ENCODE assay signal across 17 mouse cellular contexts in the genomic region with DNA sequence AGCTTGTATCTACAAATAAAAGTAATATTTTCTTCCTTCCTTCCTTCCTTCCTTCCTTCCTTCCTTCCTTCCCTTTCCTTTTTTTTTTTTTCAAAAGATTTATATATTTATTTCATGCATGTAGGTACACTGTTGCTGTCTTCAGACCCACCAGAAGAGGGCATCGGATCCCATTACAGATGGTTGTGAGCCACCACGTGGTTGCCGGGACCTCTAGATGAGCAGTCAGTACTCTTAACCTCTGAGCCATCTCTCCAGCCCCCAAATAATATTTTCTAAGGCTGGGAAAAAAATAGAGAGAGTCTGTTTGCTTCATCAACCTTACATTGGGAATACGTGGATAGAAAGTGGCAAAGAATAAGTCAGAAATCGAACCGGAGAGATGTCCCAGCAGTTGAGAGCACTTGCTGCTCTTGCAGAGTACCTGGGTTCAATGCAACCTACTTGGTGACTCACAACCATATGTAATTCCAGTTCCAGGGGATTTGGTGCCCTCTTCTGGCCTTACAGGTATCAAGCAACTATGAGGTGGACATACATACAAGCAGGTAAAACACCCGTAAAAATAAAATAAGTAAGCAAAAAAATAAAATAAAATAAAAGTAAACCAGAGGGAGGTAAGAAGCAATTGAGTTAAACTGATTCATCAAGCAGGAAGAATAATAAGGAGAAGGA. TPM values are rescaled to one million over a fixed set of nuclear protein-coding genes. Genes with fewer than 3 reads are reported as not detected.
A peak's percentile ranks its signal among the peaks of the same experiment; 100 is the strongest.
DNase-seq lines count a peak whose midpoint lies in the region; ATAC-seq and TF ChIP-seq lines count a peak whose summit lies in the region.
"Had no signal": no experiment of that assay in that cellular context is flagged by ENCODE, and none has a peak within 500 bp of the region (broad histone marks: within the 10 kb centered on the region; RNA-seq: fewer than 3 reads in every experiment).

No protein-coding gene starts in this region.

- 81% methylated on average over 7 of the region's 7 CpGs for WGBS in heart, adult 2 months

- no peaks in the 10 kb centered on the region for H3K79me2 ChIP-seq in heart, adult 2 months (replicated peaks; ENCODE audit: control insufficient read depth, insufficient read depth, low read length)
- no peaks in the 10 kb centered on the region for H3K79me2 ChIP-seq in MEL (ENCODE audit: control insufficient read depth, insufficient read depth, low read length, poor library complexity)

- 0 out of 2 replicates have a peak, but pooled peaks have one; percentile 10 for TF ChIP-seq CTCF in heart, adult 2 months (IDR thresholded peaks at IDR 0.05)
- peak; percentile 30 to 58 (median 32) for TF ChIP-seq CTCF in MEL (IDR thresholded peaks at IDR 0.05 in 2 of 3, conservative IDR thresholded peaks at IDR 0.05 in 1 of 3; ENCODE audit: control insufficient read depth in 1 of 3, insufficient read depth in 1 of 3, low read depth in 2 of 3, low read length in 3 of 3, poor library complexity in 1 of 3, severe bottlenecking in 1 of 3)

- no peak for DNase-seq in heart, adult 2 months
- no peak for DNase-seq in heart, postnatal 14 days
- peak; percentile 35 for DNase-seq in 3T3-L1 (ENCODE audit: low read depth, low spot score)
- DNase-seq in MEL (ENCODE audit: low read depth, low spot score): peak; percentile 71
- no peak for DNase-seq in layer of hippocampus, postnatal 10 days (ENCODE audit: low spot score in 2 of 2)
- no peak for DNase-seq in adrenal gland, adult 2 months
- DNase-seq in natural killer cell, adult 2 months (ENCODE audit: low spot score in 2 of 2): no peak
- DNase-seq: cerebellum, adult 9-11 months; gastrocnemius, postnatal 14 days; lung, adult 18-20 months had no signal

- no peak overlapping the region for H3K9ac ChIP-seq in heart, adult 2 months (ENCODE audit: low read depth, low read length)
- H3K9ac ChIP-seq in MEL (ENCODE audit: control insufficient read depth, low read depth, low read length, poor library complexity, severe bottlenecking): no peak overlapping the region
- H3K9ac ChIP-seq: heart, embryonic 13.5 days; hindbrain, embryonic 12.5 days had no signal

- no peak overlapping the region for H3K27ac ChIP-seq in heart, adult 2 months
- H3K27ac ChIP-seq in MEL (ENCODE audit: control insufficient read depth, low read depth, low read length): no peak overlapping the region
- H3K27ac ChIP-seq: heart, embryonic 13.5 days; hindbrain, embryonic 12.5 days; limb, embryonic 10.5 days had no signal

- intact Hi-C loops in heart, adult 2 months (cut with DNase I): no loop called here
- intact Hi-C loops in heart, postnatal 14 days (cut with DNase I): no loop called here

- TF ChIP-seq EP300 in heart, adult 2 months (IDR thresholded peaks at IDR 0.05; ENCODE audit: insufficient read depth, low read depth, low read length): no peak
- no peak for TF ChIP-seq EP300 in MEL (IDR thresholded peaks at IDR 0.05; ENCODE audit: low read depth in 1 of 2, low read length in 2 of 2)

- no peaks in the 10 kb centered on the region for H3K9me3 ChIP-seq in MEL (replicated peaks; ENCODE audit: insufficient read depth, low read length)
- H3K9me3 ChIP-seq: hindbrain, embryonic 12.5 days; limb, embryonic 10.5 days; megakaryocyte, embryonic 14.5 days had no signal

- no peak for TF ChIP-seq POLR2A in heart, adult 2 months (IDR thresholded peaks at IDR 0.05; ENCODE audit: insufficient read depth, low read depth, low read length)
- TF ChIP-seq POLR2A in MEL (IDR thresholded peaks at IDR 0.05; ENCODE audit: control insufficient read depth in 1 of 2, insufficient read depth in 1 of 2, low read depth in 1 of 2, low read length in 2 of 2, poor library complexity in 1 of 2): no peak

- H3K27me3 ChIP-seq in heart, adult 2 months (ENCODE audit: control insufficient read depth, insufficient read depth, low read length): no peaks in the 10 kb centered on the region
- no peaks in the 10 kb centered on the region; a peak in 1 of 4 replicates for H3K27me3 ChIP-seq in MEL (ENCODE audit: control insufficient read depth in 1 of 2, insufficient read depth in 2 of 2, low read length in 2 of 2)
- H3K27me3 ChIP-seq: hindbrain, embryonic 12.5 days had no signal

- no peaks in the 10 kb centered on the region for H3K4me1 ChIP-seq in heart, adult 2 months (ENCODE audit: control insufficient read depth, insufficient read depth, low read length)
- no peaks in the 10 kb centered on the region for H3K4me1 ChIP-seq in MEL (ENCODE audit: control insufficient read depth in 1 of 2, insufficient read depth in 2 of 2, low read length in 2 of 2)
- H3K4me1 ChIP-seq: heart, embryonic 13.5 days; hindbrain, embryonic 12.5 days; limb, embryonic 10.5 days; megakaryocyte, embryonic 14.5 days had no signal

- peak; percentile 68 for TF ChIP-seq RAD21 in MEL (IDR thresholded peaks at IDR 0.05; ENCODE audit: low read depth, low read length)

- H3K36me3 ChIP-seq in heart, adult 2 months (ENCODE audit: control insufficient read depth, insufficient read depth, low read length): no peaks in the 10 kb centered on the region
- H3K36me3 ChIP-seq in MEL (ENCODE audit: control insufficient read depth in 1 of 2, insufficient read depth in 2 of 2, low read length in 2 of 2): no peaks in the 10 kb centered on the region
- H3K36me3 ChIP-seq: heart, embryonic 13.5 days; hindbrain, embryonic 12.5 days; limb, embryonic 10.5 days had no signal

- peak; percentile 46; the same call in 1 of the 2 replicates for ATAC-seq in common myeloid progenitor, adult 5-6 weeks (replicated peaks; ENCODE audit: low read depth, poor library complexity, severe bottlenecking)
- ATAC-seq: activated CD4-positive, CD25-positive, alpha-beta regulatory T cell, adult 4 months; forebrain, embryonic 14.5 days had no signal

- no peak overlapping the region for H3K4me3 ChIP-seq in heart, adult 2 months
- H3K4me3 ChIP-seq in MEL (ENCODE audit: control insufficient read depth in 1 of 2, insufficient read depth in 1 of 2, low read depth in 2 of 2, low read length in 2 of 2): no peak overlapping the region
- H3K4me3 ChIP-seq: heart, embryonic 13.5 days; hindbrain, embryonic 12.5 days; limb, embryonic 10.5 days; megakaryocyte, embryonic 14.5 days had no signal

TF ChIP-seq in MEL, 35 proteins besides CTCF, POLR2A, EP300 and RAD21 (continues in another document):
- TF ChIP-seq HCFC1 (IDR thresholded peaks at IDR 0.05; ENCODE audit: low read depth, low read length) (no peak), UBTF (IDR thresholded peaks at IDR 0.05; ENCODE audit: borderline replicate concordance, insufficient read depth, low read depth, low read length) (no peak), SIN3A (IDR thresholded peaks at IDR 0.05; ENCODE audit: low read length) (no peak), JUND (IDR thresholded peaks at IDR 0.05; ENCODE audit: low read depth, low read length) (no peak), POLR2AphosphoS2 (IDR thresholded peaks at IDR 0.05; ENCODE audit: low read length) (no peak), E2F4 (IDR thresholded peaks at IDR 0.05; ENCODE audit: borderline replicate concordance, low read depth, low read length) (no peak), BHLHE40 (IDR thresholded peaks at IDR 0.05; ENCODE audit: borderline replicate concordance, low read depth, low read length) (no peak), NELFE (IDR thresholded peaks at IDR 0.05; ENCODE audit: low read depth, low read length) (no peak), ELF1 (IDR thresholded peaks at IDR 0.05; ENCODE audit: low read depth, low read length) (no peak), ZNF384 (IDR thresholded peaks at IDR 0.05; ENCODE audit: low read depth, low read length) (peak; percentile 38; the same call in 1 of the 2 replicates), MEF2A (IDR thresholded peaks at IDR 0.05; ENCODE audit: extremely low read depth, insufficient replicate concordance, low read depth, low read length, poor library complexity, severe bottlenecking) (no peak), ETS1 (IDR thresholded peaks at IDR 0.05; ENCODE audit: low read depth, low read length) (no peak), USF2 (IDR thresholded peaks at IDR 0.05; ENCODE audit: borderline replicate concordance in 1 of 2, insufficient read depth in 1 of 2, low read depth in 1 of 2, low read length in 2 of 2) (no peak), MYB (IDR thresholded peaks at IDR 0.05; ENCODE audit: low read depth, low read length) (no peak), RCOR1 (IDR thresholded peaks at IDR 0.05; ENCODE audit: low read depth, low read length) (no peak), CHD1 (IDR thresholded peaks at IDR 0.05; ENCODE audit: low read depth, low read length) (no peak), POLR2AphosphoS5 (IDR thresholded peaks at IDR 0.05; ENCODE audit: borderline replicate concordance, low read depth, low read length) (no peak), ZKSCAN1 (IDR thresholded peaks at IDR 0.05; ENCODE audit: low read depth, low read length) (no peak), GATA1 (IDR thresholded peaks at IDR 0.05; ENCODE audit: low read depth, low read length) (no peak), CHD2 (IDR thresholded peaks at IDR 0.05; ENCODE audit: low read length) (no peak), MYC (IDR thresholded peaks at IDR 0.05; ENCODE audit: low read depth, low read length) (peak; percentile 78), KAT2A (conservative IDR thresholded peaks at IDR 0.05; ENCODE audit: low read depth, low read length) (no peak)

RNA-seq across cellular contexts. Expression of gene Fam19a2, which starts 8.0 kb away (rescaled TPM):
- total RNA-seq in heart, adult 2 months (2021): under 1 TPM; 0.11 to 0.13 TPM
- not detected in 2 replicates for polyA plus RNA-seq in heart, adult 2 months (2012; rRNA removed)
- total RNA-seq in heart, postnatal 14 days (2021): under 1 TPM; 0.10 to 0.17 TPM
- total RNA-seq in MEL (2012; rRNA removed): not detected in 2 replicates
- polyA plus RNA-seq in MEL (2012; ENCODE audit: insufficient read depth in 1 of 2, insufficient read length in 2 of 2, low read depth in 1 of 2, low replicate concordance in 2 of 2, missing spikeins in 1 of 2): not detected
- total RNA-seq in common myeloid progenitor, adult 5-6 weeks (2017): not detected in 2 replicates
- total RNA-seq in layer of hippocampus, postnatal 10 days (2021): 10 to 100 TPM; 49.0 to 52.0 TPM
- total RNA-seq in adrenal gland, adult 2 months (2021): 1 to 10 TPM in 1 of 2 experiments, under 1 TPM in 1; 0.52 to 1.0 TPM
- 0.12 and 0.13 TPM in 2 replicates for polyA plus RNA-seq in adrenal gland, adult 2 months (2012; rRNA removed)
- polyA plus RNA-seq: activated CD4-positive, CD25-positive, alpha-beta regulatory T cell, adult 4 months had no signal

RNA-seq across cellular contexts. Expression of gene Usp15, which starts 59.0 kb away (rescaled TPM):
- 100 to 1,000 TPM in 1 of 2 experiments, 10 to 100 TPM in 1; 86.4 to 103 TPM for total RNA-seq in heart, adult 2 months (2021)
- 14.5 and 29.3 TPM in 2 replicates for polyA plus RNA-seq in heart, adult 2 months (2012; rRNA removed)
- 10 to 100 TPM; 77.8 to 85.6 TPM for total RNA-seq in heart, postnatal 14 days (2021)
- 98.2 and 118 TPM in 2 replicates for total RNA-seq in MEL (2012; rRNA removed)
- 100 to 1,000 TPM; 117 to 150 TPM for polyA plus RNA-seq in MEL (2012; ENCODE audit: insufficient read depth in 1 of 2, insufficient read length in 2 of 2, low read depth in 1 of 2, low replicate concordance in 2 of 2, missing spikeins in 1 of 2)
- total RNA-seq in common myeloid progenitor, adult 5-6 weeks (2017): 260 and 320 TPM in 2 replicates
- 100 to 1,000 TPM in 1 of 2 experiments, 10 to 100 TPM in 1; 98.7 to 105 TPM for total RNA-seq in layer of hippocampus, postnatal 10 days (2021)
- total RNA-seq in adrenal gland, adult 2 months (2021): 100 to 1,000 TPM in 1 of 2 experiments, 10 to 100 TPM in 1; 67.7 to 105 TPM
- polyA plus RNA-seq in adrenal gland, adult 2 months (2012; rRNA removed): 1.3 and 1.5 TPM in 2 replicates

Comparison
In these comparisons a context has a peak if more than half of its experiments do, and no peak if none do; other contexts are left out.
1. DNase-seq: peak in 3T3-L1 (single experiment) and MEL (single experiment); none in heart, adult 2 months (0 of 2), heart, postnatal 14 days (0 of 2), layer of hippocampus, postnatal 10 days (0 of 2), adrenal gland, adult 2 months (single experiment) and natural killer cell, adult 2 months (0 of 2).
2. RNA of gene Fam19a2, which starts 8.0 kb away (total RNA-seq): 49.0 to 52.0 TPM in layer of hippocampus, postnatal 10 days; 0.52 to 1.0 TPM in adrenal gland, adult 2 months, 0.10 to 0.17 TPM in heart, postnatal 14 days, 0.11 to 0.13 TPM in heart, adult 2 months, not detected in MEL and not detected in common myeloid progenitor, adult 5-6 weeks; every median in the first group is over 10 times any median in the second.